Mouse (Mus musculus) embryonic facial prominence, embryonic 13.5 days (tissue): ENCODE data around the gene Dhx35. TPM values are rescaled to one million over a fixed set of nuclear protein-coding genes. Genes with fewer than 3 reads are reported as not detected.

ENCODE experiments used
- ATAC-seq: fragments of 200-750 bp; cut with Nextera tagmentation; 2 replicates; pipeline ENCODE4 v1.8.0; 2017; ENCODE audit warnings: low read depth; ENCODE audit not compliant: insufficient number of reproducible peaks, insufficient read depth, low FRiP score, low TSS enrichment
- H3K27ac ChIP-seq: fragments of 300-500 bp; sonication (generic); 2 replicates; pipeline ENCODE4 v1.5.1; 2015; ENCODE audit warnings: moderate library complexity, mild to moderate bottlenecking, inconsistent platforms
- H3K27me3 ChIP-seq: fragments of 300-500 bp; sonication (generic); 2 replicates; pipeline ENCODE4 v1.6.1; 2015; ENCODE audit warnings: mild to moderate bottlenecking, inconsistent platforms
- H3K36me3 ChIP-seq: fragments of 300-500 bp; sonication (generic); 2 replicates; pipeline ENCODE4 v1.6.1; 2015; ENCODE audit warnings: mild to moderate bottlenecking, inconsistent platforms
- H3K4me1 ChIP-seq: fragments of 300-500 bp; sonication (generic); 2 replicates; pipeline ENCODE4 v1.6.1; 2015; ENCODE audit warnings: inconsistent platforms
- H3K4me2 ChIP-seq: fragments of 300-500 bp; sonication (generic); 2 replicates; pipeline ENCODE4 v1.6.1; 2015; ENCODE audit warnings: moderate library complexity, mild to moderate bottlenecking, inconsistent platforms
- H3K4me3 ChIP-seq: fragments of 300-500 bp; sonication (generic); 2 replicates; pipeline ENCODE4 v1.5.1; 2015; ENCODE audit warnings: mild to moderate bottlenecking, inconsistent platforms
- H3K9ac ChIP-seq: fragments of 300-500 bp; sonication (generic); 2 replicates; pipeline ENCODE4 v1.6.1; 2015; ENCODE audit warnings: mild to moderate bottlenecking, inconsistent platforms
- H3K9me3 ChIP-seq: fragments of 300-500 bp; sonication (generic); 2 replicates; pipeline ENCODE4 v1.6.1; 2016; ENCODE audit warnings: inconsistent platforms
- WGBS: fragments of 180-500 bp; shearing (Covaris S2); methylation state at CpG from one replicate; pipeline ENCODE4 v1.1.7; 2015; ENCODE audit warnings: mixed read lengths; 5-methylcytosine and 5-hydroxymethylcytosine counted together
- polyA plus RNA-seq: library from polyadenylated mRNA; unstranded; fragments of >200 nt; fragmentation: Nextera tagmentation; extraction: Ambion mirVana; gene quantifications from 2 replicates; pipeline ENCODE4 v1.2.1, GENCODE M21; 2015

Dhx35 gene
- polyA plus RNA-seq, 1 experiment from 2014 or later = 16.5 TPM

GRCm38 (mm10) chr2:158815686-158816085, 21.1 kb downstream of the Dhx35 start:
- no peak for ATAC-seq

GRCm38 (mm10) chr2:158816239-158816638, 21.6 kb downstream of the Dhx35 start:
- no peak overlapping the region for H3K27ac ChIP-seq
- H3K27me3 ChIP-seq = no peaks in the 10 kb centered on the region
- H3K4me3 ChIP-seq = no peak overlapping the region
- H3K4me2 ChIP-seq = no peak overlapping the region
- peaks cover 57% of the 10 kb centered on the region for H3K36me3 ChIP-seq
- H3K9me3 ChIP-seq = no peaks in the 10 kb centered on the region
- WGBS = 92% methylated on average over 4 of the region's 4 CpGs
- H3K9ac ChIP-seq = no peak overlapping the region
- no peaks in the 10 kb centered on the region for H3K4me1 ChIP-seq
- ATAC-seq = no peak

More at GRCm38 (mm10) chr2:158815686-158816085, 21.1 kb downstream of the Dhx35 start:
- no peak overlapping the region for H3K4me3 ChIP-seq
- H3K27me3 ChIP-seq = no peaks in the 10 kb centered on the region
- no peak overlapping the region for H3K27ac ChIP-seq
- no peak overlapping the region for H3K4me2 ChIP-seq
- H3K4me1 ChIP-seq = no peaks in the 10 kb centered on the region
- H3K9ac ChIP-seq = no peak overlapping the region
- H3K9me3 ChIP-seq = no peaks in the 10 kb centered on the region
- peaks cover 54% of the 10 kb centered on the region for H3K36me3 ChIP-seq

- no peaks in the 10 kb centered on the region for H3K4me1 ChIP-seq
- H3K36me3 ChIP-seq = peaks cover 54% of the 10 kb centered on the region
Measured at GRCm38 (mm10) chr2:158817708-158818107, 23.1 kb downstream of the Dhx35 start.

GRCm38 (mm10) chr2:158828124-158828523, 33.5 kb downstream of the Dhx35 start:
- Histone ChIP-seq H3K36me3 (peaks cover 71% of the 10 kb centered on the region), H3K27ac (no peak overlapping the region), H3K9ac (no peak overlapping the region), H3K27me3 (no peaks in the 10 kb centered on the region), H3K4me2 (no peak overlapping the region), H3K9me3 (no peaks in the 10 kb centered on the region), H3K4me3 (no peak overlapping the region), H3K4me1 (0 out of 2 replicates have a peak, but pooled peaks cover under 1% of the 10 kb centered on the region)
- WGBS = 93% methylated on average over 2 of the region's 2 CpGs
- ATAC-seq = no peak

More at GRCm38 (mm10) chr2:158817708-158818107, 23.1 kb downstream of the Dhx35 start:
- Histone ChIP-seq H3K9me3 (no peaks in the 10 kb centered on the region), H3K27ac (no peak overlapping the region), H3K4me3 (no peak overlapping the region), H3K27me3 (no peaks in the 10 kb centered on the region), H3K4me2 (no peak overlapping the region), H3K9ac (no peak overlapping the region)
- 91% methylated on average over 8 of the region's 8 CpGs for WGBS
- ATAC-seq = no peak

- 78% methylated on average over 6 of the region's 6 CpGs for whole genome bisulfite sequencing
- Histone ChIP-seq H3K9me3 (no peaks in the 10 kb centered on the region), H3K27ac (no peak overlapping the region), H3K4me1 (peaks cover 8% of the 10 kb centered on the region), H3K4me3 (no peak overlapping the region), H3K36me3 (peaks cover 83% of the 10 kb centered on the region), H3K27me3 (no peaks in the 10 kb centered on the region), H3K9ac (no peak overlapping the region), H3K4me2 (no peak overlapping the region)
- no peak for ATAC-seq
Measured at GRCm38 (mm10) chr2:158829746-158830145, 35.1 kb downstream of the Dhx35 start.

GRCm38 (mm10) chr2:158833221-158833620, 38.6 kb downstream of the Dhx35 start:
- no peak for ATAC-seq

GRCm38 (mm10) chr2:158833645-158834044, 39.0 kb downstream of the Dhx35 start:
- H3K27me3 ChIP-seq = no peaks in the 10 kb centered on the region
- 0 out of 2 replicates have a peak overlapping the region, but pooled peaks have one; percentile 11 for H3K27ac ChIP-seq
- no peaks in the 10 kb centered on the region for H3K9me3 ChIP-seq
- peaks cover 80% of the 10 kb centered on the region for H3K36me3 ChIP-seq
- H3K4me1 ChIP-seq = peaks cover 8% of the 10 kb centered on the region
- no peak overlapping the region for H3K4me3 ChIP-seq
- no peak overlapping the region for H3K4me2 ChIP-seq
- no peak for ATAC-seq
- 74% methylated on average over 2 of the region's 2 CpGs for WGBS
- no peak overlapping the region for H3K9ac ChIP-seq

More at GRCm38 (mm10) chr2:158833221-158833620, 38.6 kb downstream of the Dhx35 start:
- H3K9me3 ChIP-seq = no peaks in the 10 kb centered on the region
- WGBS = 75% methylated on average over 5 of the region's 5 CpGs
- H3K4me1 ChIP-seq = peaks cover 8% of the 10 kb centered on the region
- H3K4me2 ChIP-seq = no peak overlapping the region
- H3K9ac ChIP-seq = no peak overlapping the region
- H3K27ac ChIP-seq = no peak overlapping the region
- no peaks in the 10 kb centered on the region for H3K27me3 ChIP-seq
- peaks cover 85% of the 10 kb centered on the region for H3K36me3 ChIP-seq
- H3K4me3 ChIP-seq = no peak overlapping the region

- Histone ChIP-seq H3K9ac (no peak overlapping the region), H3K4me3 (no peak overlapping the region), H3K4me1 (peaks cover 26% of the 10 kb centered on the region), H3K9me3 (no peaks in the 10 kb centered on the region), H3K36me3 (peaks cover 41% of the 10 kb centered on the region), H3K4me2 (no peak overlapping the region), H3K27me3 (no peaks in the 10 kb centered on the region), H3K27ac (peak overlapping the region; percentile 66)
- 47% methylated on average over 5 of the region's 5 CpGs for WGBS
- ATAC-seq = 0 out of 2 replicates have a peak, but pooled peaks have one; percentile 13
Measured at GRCm38 (mm10) chr2:158843287-158843686, 48.7 kb downstream of the Dhx35 start.

- peaks cover 52% of the 10 kb centered on the region for H3K36me3 ChIP-seq
- H3K4me3 ChIP-seq = no peak overlapping the region
Measured at GRCm38 (mm10) chr2:158845031-158845430, 50.4 kb downstream of the Dhx35 start.

GRCm38 (mm10) chr2:158846208-158846607, 51.6 kb downstream of the Dhx35 start:
- Histone ChIP-seq H3K9ac (no peak overlapping the region), H3K4me3 (no peak overlapping the region), H3K27me3 (no peaks in the 10 kb centered on the region), H3K27ac (no peak overlapping the region), H3K4me1 (peaks cover 21% of the 10 kb centered on the region), H3K4me2 (no peak overlapping the region), H3K36me3 (peaks cover 46% of the 10 kb centered on the region), H3K9me3 (no peaks in the 10 kb centered on the region)
- WGBS = 42% methylated on average over 2 of the region's 2 CpGs
- ATAC-seq = no peak

More at GRCm38 (mm10) chr2:158845031-158845430, 50.4 kb downstream of the Dhx35 start:
- Histone ChIP-seq H3K4me1 (peaks cover 25% of the 10 kb centered on the region), H3K9me3 (no peaks in the 10 kb centered on the region), H3K4me2 (no peak overlapping the region), H3K27ac (no peak overlapping the region), H3K27me3 (no peaks in the 10 kb centered on the region), H3K9ac (no peak overlapping the region)
- no peak for ATAC-seq
- 85% methylated on average over 5 of the region's 5 CpGs for WGBS

- H3K27ac ChIP-seq = no peak overlapping the region
- 90% methylated on average over 3 of the region's 3 CpGs for WGBS
- no peak overlapping the region for H3K9ac ChIP-seq
- ATAC-seq = no peak
- H3K4me3 ChIP-seq = no peak overlapping the region
- H3K9me3 ChIP-seq = no peaks in the 10 kb centered on the region
- peaks cover 12% of the 10 kb centered on the region for H3K4me1 ChIP-seq
- no peak overlapping the region for H3K4me2 ChIP-seq
- H3K36me3 ChIP-seq = peaks cover 37% of the 10 kb centered on the region
- H3K27me3 ChIP-seq = no peaks in the 10 kb centered on the region
Measured at GRCm38 (mm10) chr2:158847991-158848390, 53.4 kb downstream of the Dhx35 start.

- 74% methylated on average over 9 of the region's 9 CpGs for WGBS
- H3K4me2 ChIP-seq = no peak overlapping the region
- ATAC-seq = no peak
- H3K36me3 ChIP-seq = peaks cover 34% of the 10 kb centered on the region
- H3K9me3 ChIP-seq = no peaks in the 10 kb centered on the region
- H3K27me3 ChIP-seq = no peaks in the 10 kb centered on the region
- peaks cover 5% of the 10 kb centered on the region; the same call in 1 of the 2 replicates for H3K4me1 ChIP-seq
- H3K4me3 ChIP-seq = no peak overlapping the region
- no peak overlapping the region for H3K27ac ChIP-seq
- no peak overlapping the region for H3K9ac ChIP-seq
Measured at GRCm38 (mm10) chr2:158849416-158849815, 54.8 kb downstream of the Dhx35 start.
